Mouse (Mus musculus): ENCODE data around the gene Psmd10. TPM values are rescaled to one million over a fixed set of nuclear protein-coding genes. Genes with fewer than 3 reads are reported as not detected.

Psmd10 gene
- polyA plus RNA-seq (2017; shearing (Covaris generic)): 21.6 TPM

GRCm38 (mm10) chrX:140956272-140956940 is at the start of gene Psmd10, which contains the start of gene Atg4a:
TSS of gene Psmd10 (minus strand) at chrX:140956728.
TSS of gene Atg4a (plus strand) at chrX:140956907.

GRCm38 (mm10) chrX:140907360-140907759 is 49.2 kb downstream of the Psmd10 start, which contains the start of gene Vsig1:
TSS of gene Vsig1 (plus strand) at chrX:140907608.

Other genes starting within 250 kb of the Psmd10 start
- gene Tex13b, start 143.3 kb downstream of the Psmd10 start, polyA plus RNA-seq (2017; shearing (Covaris generic)): not detected
- not detected for gene Vsig1, start 49.1 kb downstream of the Psmd10 start, polyA plus RNA-seq (2017; shearing (Covaris generic))
- 30.1 TPM for gene Atg4a, start 179 bp upstream of the Psmd10 start, polyA plus RNA-seq (2017; shearing (Covaris generic))

Data from naive thymus-derived CD4-positive, alpha-beta T cell, adult 5 months (primary cell).